Mouse (Mus musculus) lung, postnatal 0 days (tissue): ENCODE results near the gene Slc41a2. TPM values are rescaled to one million over a fixed set of nuclear protein-coding genes. Genes with fewer than 3 reads are reported as not detected.

Experiments used
- ATAC-seq: fragments of 200-750 bp; cut with Nextera tagmentation; 2 replicates; pipeline ENCODE4 v1.8.0; 2017; ENCODE audit warnings: moderate library complexity
- DNase-seq: peaks from one replicate; pipeline ENCODE4 v3.0.0-alpha.2; 2016; ENCODE audit warnings: low spot score
- H3K27ac ChIP-seq: fragments of 300-500 bp; sonication (generic); 2 replicates; pipeline ENCODE4 v1.5.1; 2014; ENCODE audit warnings: antibody characterized with exemption, mild to moderate bottlenecking, low read length, mixed read lengths
- H3K27me3 ChIP-seq: fragments of 300-500 bp; sonication (generic); replicated peaks from 2 replicates; pipeline ENCODE4 v1.6.1; 2014; ENCODE audit warnings: low read length, mixed read lengths; ENCODE audit not compliant: insufficient read depth
- H3K36me3 ChIP-seq: fragments of 300-500 bp; sonication (generic); 2 replicates; pipeline ENCODE4 v1.6.1; 2014; ENCODE audit warnings: low read length, mixed read lengths; ENCODE audit not compliant: insufficient read depth
- H3K4me1 ChIP-seq: fragments of 300-500 bp; sonication (generic); 2 replicates; pipeline ENCODE4 v1.6.1; 2014; ENCODE audit warnings: antibody characterized with exemption, low read depth, low read length, mixed read lengths; ENCODE audit not compliant: insufficient read depth
- H3K4me2 ChIP-seq: fragments of 300-500 bp; sonication (generic); replicated peaks from 2 replicates; pipeline ENCODE4 v1.6.1; 2014; ENCODE audit warnings: low read depth, mild to moderate bottlenecking, low read length, moderate library complexity, mixed read lengths
- H3K4me3 ChIP-seq: fragments of 300-500 bp; sonication (generic); 2 replicates; pipeline ENCODE4 v1.5.1; 2014; ENCODE audit warnings: low read depth, low read length
- H3K9ac ChIP-seq: fragments of 300-500 bp; sonication (generic); replicated peaks from 2 replicates; pipeline ENCODE4 v1.6.1; 2014; ENCODE audit warnings: low read depth, mild to moderate bottlenecking
- H3K9me3 ChIP-seq: fragments of 300-500 bp; sonication (generic); 2 replicates; pipeline ENCODE4 v1.6.1; 2016; ENCODE audit warnings: low read length, mixed read lengths
- CTCF ChIP-seq: IDR thresholded peaks from 2 replicates; pipeline ENCODE4 v1.5.1; 2016; ENCODE audit warnings: antibody characterized with exemption, mild to moderate bottlenecking
- EP300 ChIP-seq: IDR thresholded peaks from 2 replicates; pipeline ENCODE4 v1.6.1; 2016; ENCODE audit warnings: antibody characterized with exemption, mild to moderate bottlenecking, control low read depth
- WGBS: fragments of 180-500 bp; shearing (Covaris S2); extraction: QIAGEN DNeasy Blood & Tissue Kit; methylation state at CpG from one replicate; pipeline ENCODE4 v1.1.7; 2014; 5-methylcytosine and 5-hydroxymethylcytosine counted together
- polyA plus RNA-seq: library from polyadenylated mRNA; unstranded; fragments of >200 nt; fragmentation: Nextera tagmentation; extraction: Ambion mirVana; gene quantifications from 2 replicates; pipeline ENCODE4 v1.2.1, GENCODE M21; 2015

The Slc41a2 gene
- polyA plus RNA-seq, 1 experiment from 2014 or later = 1.2 TPM

DNA sequence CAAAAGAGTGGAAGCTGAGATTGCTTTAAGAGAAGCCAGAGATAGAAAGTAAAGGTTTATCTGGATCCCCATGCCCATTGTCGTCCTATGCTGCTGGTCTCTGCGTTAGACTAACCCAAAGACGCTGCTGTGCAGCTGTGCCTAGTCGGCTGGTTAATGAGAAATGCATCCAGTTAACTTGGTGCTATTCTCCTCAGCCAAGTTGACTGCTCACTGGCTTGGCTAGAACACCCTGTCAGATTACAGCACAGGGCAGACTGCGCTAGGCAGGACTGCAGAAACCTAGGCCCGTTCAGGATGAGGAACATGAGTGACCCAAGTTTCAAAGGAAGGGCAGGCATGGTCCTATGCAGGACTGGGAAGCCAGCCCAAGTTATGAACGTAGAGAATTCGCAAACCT is 25.8 kb upstream of the Slc41a2 start:
- TF ChIP-seq EP300 (no peak), CTCF (no peak)
- ATAC-seq (no peak), DNase-seq (no peak)
- Histone ChIP-seq H3K9me3 (no peaks in the 10 kb centered on the region), H3K4me1 (0 out of 2 replicates have a peak, but pooled peaks cover 4% of the 10 kb centered on the region), H3K27ac (no peak overlapping the region), H3K27me3 (no peaks in the 10 kb centered on the region), H3K9ac (no peak overlapping the region), H3K4me2 (no peak overlapping the region), H3K36me3 (peaks cover 12% of the 10 kb centered on the region; the same call in 1 of the 2 replicates), H3K4me3 (no peak overlapping the region)
- WGBS = 92% methylated on average over 8 of the region's 8 CpGs

GRCm38 (mm10) chr10:83361643-83362382 is 24.1 kb upstream of the Slc41a2 start:
- H3K27ac ChIP-seq = no peak overlapping the region
- no peaks in the 10 kb centered on the region for H3K27me3 ChIP-seq
- DNase-seq (peak; percentile 34), ATAC-seq (no peak)
- H3K4me1 ChIP-seq = 0 out of 2 replicates have a peak, but pooled peaks cover 4% of the 10 kb centered on the region
- no peak overlapping the region for H3K4me2 ChIP-seq
- TF ChIP-seq CTCF (peak; percentile 60), EP300 (no peak)
- H3K9me3 ChIP-seq = no peaks in the 10 kb centered on the region
- H3K4me3 ChIP-seq = no peak overlapping the region
- no peak overlapping the region for H3K9ac ChIP-seq
- peaks cover 3% of the 10 kb centered on the region; the same call in 1 of the 2 replicates for H3K36me3 ChIP-seq
- WGBS = 54% methylated on average over 5 of the region's 5 CpGs

DNA sequence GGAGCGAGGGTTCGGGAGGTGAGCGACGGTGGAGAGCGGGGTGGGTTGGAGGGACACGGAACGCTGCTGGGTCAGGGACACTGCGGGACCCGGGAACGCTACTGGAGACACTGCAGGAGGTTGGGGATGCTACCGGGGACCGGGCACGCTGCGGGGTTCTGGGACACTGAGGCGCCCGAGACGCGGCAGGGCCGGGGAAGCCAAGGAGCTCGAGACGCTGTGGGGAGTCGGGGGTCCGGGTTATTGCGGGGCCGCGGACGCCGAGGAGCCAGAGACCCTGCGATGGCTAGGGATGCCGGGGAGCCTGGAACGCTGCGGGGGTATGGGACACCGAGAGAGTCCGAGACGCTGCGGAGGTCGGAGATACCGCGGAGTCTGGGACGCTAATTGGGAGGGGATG is 22.7 kb upstream of the Slc41a2 start:
- Histone ChIP-seq H3K4me2 (peak overlapping the region; percentile 98), H3K27ac (peak overlapping the region; percentile 68), H3K27me3 (no peaks in the 10 kb centered on the region), H3K36me3 (no peaks in the 10 kb centered on the region), H3K4me3 (peak overlapping the region; percentile 81), H3K4me1 (0 out of 2 replicates have a peak, but pooled peaks cover 4% of the 10 kb centered on the region), H3K9me3 (no peaks in the 10 kb centered on the region), H3K9ac (peak overlapping the region; percentile 67)
- under 1% methylated on average over 40 of the region's 40 CpGs for WGBS
- ATAC-seq (peak; percentile 62), DNase-seq (no peak)
- TF ChIP-seq EP300 (no peak), CTCF (no peak)

- ATAC-seq = peak; percentile 100
- Histone ChIP-seq H3K36me3 (no peaks in the 10 kb centered on the region), H3K4me1 (0 out of 2 replicates have a peak, but pooled peaks cover 4% of the 10 kb centered on the region), H3K9ac (peak within 1 kb of the TSS; percentile 67), H3K4me3 (peak within 1 kb of the TSS; percentile 81), H3K9me3 (no peaks in the 10 kb centered on the region), H3K27me3 (no peaks in the 10 kb centered on the region), H3K4me2 (peak within 1 kb of the TSS; percentile 98), H3K27ac (peak within 1 kb of the TSS; percentile 68)
- WGBS = under 1% methylated on average over 30 of the region's 30 CpGs
- peak; percentile 99 for DNase-seq
- no peak for TF ChIP-seq EP300
- TF ChIP-seq CTCF = no peak
These were observed 22.3 kb upstream of the Slc41a2 start, which contains the start of gene D10Wsu102e for GRCm38 (mm10) chr10:83359956-83360355. Gene D10Wsu102e (plus strand): TSS chr10:83360221.

DNA sequence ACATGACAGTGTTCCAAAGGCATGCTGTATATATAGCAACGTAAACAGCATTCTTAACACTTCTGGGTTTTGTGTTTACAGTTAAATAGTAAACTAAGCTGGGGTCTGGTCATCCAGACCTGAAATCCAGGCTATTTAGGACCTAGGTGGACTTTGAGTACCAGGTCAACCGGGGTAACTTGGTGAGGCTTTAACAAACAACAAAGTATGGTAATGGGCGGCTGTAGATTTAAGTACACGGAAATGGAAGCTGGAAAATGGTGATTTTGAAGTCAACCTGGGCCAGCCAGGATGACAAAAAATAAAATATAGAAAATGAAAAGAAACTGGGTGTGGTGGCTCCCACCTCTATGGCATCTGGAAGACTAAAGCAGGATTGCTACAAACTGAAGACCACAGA is 21.8 kb upstream of the Slc41a2 start:
- no peak for TF ChIP-seq EP300
- TF ChIP-seq CTCF = no peak
- WGBS = 89% methylated on average over 4 of the region's 4 CpGs
- no peak for DNase-seq
- Histone ChIP-seq H3K4me3 (peak overlapping the region; percentile 81), H3K4me2 (peak overlapping the region; percentile 98), H3K36me3 (no peaks in the 10 kb centered on the region), H3K27me3 (no peaks in the 10 kb centered on the region), H3K4me1 (0 out of 2 replicates have a peak, but pooled peaks cover 4% of the 10 kb centered on the region), H3K9me3 (no peaks in the 10 kb centered on the region), H3K9ac (no peak overlapping the region), H3K27ac (no peak overlapping the region)
- ATAC-seq = no peak

DNA sequence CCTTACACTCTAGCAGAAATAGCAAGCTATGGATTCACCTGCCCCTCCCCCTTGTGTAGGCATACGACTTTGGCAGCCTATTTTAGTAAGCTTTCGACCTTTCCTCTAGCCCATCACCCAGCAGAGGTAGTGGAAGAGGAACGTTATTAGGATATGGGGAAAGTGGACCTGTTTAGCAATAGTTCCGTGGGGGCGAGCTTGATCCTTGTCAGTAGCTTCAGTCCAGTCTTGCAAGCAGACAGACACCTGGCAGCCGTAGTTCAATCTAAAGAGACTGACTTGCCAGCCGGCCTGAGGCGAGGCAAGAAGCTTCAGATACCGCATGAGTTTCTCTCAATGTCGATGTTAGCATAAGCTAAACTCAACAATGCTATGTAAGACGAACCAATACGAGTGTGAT is 18.7 kb upstream of the Slc41a2 start:
- H3K4me2 ChIP-seq = no peak overlapping the region
- WGBS = 77% methylated on average over 12 of the region's 12 CpGs

More for the DNA sequence above, 18.7 kb upstream of the Slc41a2 start:
- Histone ChIP-seq H3K4me3 (no peak overlapping the region), H3K36me3 (no peaks in the 10 kb centered on the region), H3K4me1 (peaks cover 6% of the 10 kb centered on the region; the same call in 1 of the 2 replicates), H3K27me3 (no peaks in the 10 kb centered on the region), H3K9ac (no peak overlapping the region), H3K9me3 (no peaks in the 10 kb centered on the region), H3K27ac (no peak overlapping the region)
- no peak for TF ChIP-seq EP300
- ATAC-seq = no peak
- DNase-seq = no peak
